Mouse (Mus musculus) E14TG2a.4 (cell line): ENCODE data around the gene Flvcr1.

Experiments used
- CTCF ChIP-seq: conservative IDR thresholded peaks from 2 replicates; pipeline ENCODE4 v1.5.1; 2014; ENCODE audit warnings: low read length
- NANOG ChIP-seq: IDR thresholded peaks from 2 replicates; pipeline ENCODE4 v1.6.1; 2014; ENCODE audit warnings: borderline replicate concordance, low read length, mixed read lengths

GRCm38 (mm10) chr1:190998027-190998426 lies 27.9 kb downstream of the Flvcr1 start:
- TF ChIP-seq CTCF: no peak
- no peak for TF ChIP-seq NANOG
